Mouse (Mus musculus): ENCODE results near the gene Kif14.
"Not testable (repeated sequence)": the region's sequence is repeated elsewhere in the genome, so short reads cannot be mapped to it uniquely, and the experiment has no call there.

Gene Kif14

GRCm38 (mm10) chr1:136492232-136492631 lies 26.1 kb downstream of the Kif14 start:
- no peak for DNase-seq

- no peak for DNase-seq
These were observed 33.2 kb downstream of the Kif14 start for GRCm38 (mm10) chr1:136499317-136499716.

- no peak for DNase-seq
These were observed 36.8 kb downstream of the Kif14 start for GRCm38 (mm10) chr1:136502936-136503335.

- DNase-seq: not testable (repeated sequence)
These were observed 40.1 kb downstream of the Kif14 start for GRCm38 (mm10) chr1:136506255-136506654.

GRCm38 (mm10) chr1:136512317-136512716 lies 46.2 kb downstream of the Kif14 start:
- DNase-seq: no peak

GRCm38 (mm10) chr1:136513181-136513580 lies 47.0 kb downstream of the Kif14 start:
- no peak for DNase-seq

GRCm38 (mm10) chr1:136518699-136519356 lies 52.7 kb downstream of the Kif14 start:
- DNase-seq: no peak

GRCm38 (mm10) chr1:136521363-136521937 lies 55.3 kb downstream of the Kif14 start:
- DNase-seq: peak in 1 of 2 experiments; percentile 47

- peak in 1 of 2 experiments; percentile 33 for DNase-seq
These were observed 58.8 kb downstream of the Kif14 start for GRCm38 (mm10) chr1:136524917-136525316.

- DNase-seq: no peak
These were observed 59.7 kb downstream of the Kif14 start for GRCm38 (mm10) chr1:136525818-136526217.

GRCm38 (mm10) chr1:136527163-136527562 lies 61.0 kb downstream of the Kif14 start:
- DNase-seq: no peak

- no peak for DNase-seq
These were observed 66.4 kb downstream of the Kif14 start for GRCm38 (mm10) chr1:136532556-136532955.

GRCm38 (mm10) chr1:136536947-136537346 lies 70.8 kb downstream of the Kif14 start:
- DNase-seq: no peak

- peak; percentile 59 to 71 for DNase-seq
These were observed 72.1 kb downstream of the Kif14 start for GRCm38 (mm10) chr1:136538247-136538646.

GRCm38 (mm10) chr1:136540407-136540895 lies 74.3 kb downstream of the Kif14 start:
- DNase-seq: no peak

GRCm38 (mm10) chr1:136541618-136542376 lies 75.7 kb downstream of the Kif14 start:
- DNase-seq: no peak

- no peak for DNase-seq
These were observed 77.8 kb downstream of the Kif14 start for GRCm38 (mm10) chr1:136543920-136544319.

GRCm38 (mm10) chr1:136547068-136547467 lies 80.9 kb downstream of the Kif14 start:
- no peak for DNase-seq

GRCm38 (mm10) chr1:136550285-136550684 lies 84.1 kb downstream of the Kif14 start:
- no peak for DNase-seq

- DNase-seq: peak; percentile 59 to 87
These were observed 84.9 kb downstream of the Kif14 start for GRCm38 (mm10) chr1:136550851-136551540.

- DNase-seq: no peak
These were observed 88.5 kb downstream of the Kif14 start for GRCm38 (mm10) chr1:136554686-136555085.

GRCm38 (mm10) chr1:136555892-136556291 lies 89.7 kb downstream of the Kif14 start:
- peak in 1 of 2 experiments; percentile 29 for DNase-seq

- not testable (repeated sequence) for DNase-seq
These were observed 90.5 kb downstream of the Kif14 start for GRCm38 (mm10) chr1:136556643-136557042.

Measured in kidney, adult 8-10 months (tissue).